Mouse (Mus musculus) v-Abl transformed pro-B cells (cell line): Measurements from ENCODE around the gene Ptprr.

Experiments used
- in situ Hi-C, 2 experiments: fragments of 400-800 bp; cut with MboI; formaldehyde crosslinking; loops; one replicate each; pipeline ENCODE4 v1.15.1; 2025; ENCODE audit not compliant: unreplicated experiment in 2 of 2

Ptprr gene

DNA sequence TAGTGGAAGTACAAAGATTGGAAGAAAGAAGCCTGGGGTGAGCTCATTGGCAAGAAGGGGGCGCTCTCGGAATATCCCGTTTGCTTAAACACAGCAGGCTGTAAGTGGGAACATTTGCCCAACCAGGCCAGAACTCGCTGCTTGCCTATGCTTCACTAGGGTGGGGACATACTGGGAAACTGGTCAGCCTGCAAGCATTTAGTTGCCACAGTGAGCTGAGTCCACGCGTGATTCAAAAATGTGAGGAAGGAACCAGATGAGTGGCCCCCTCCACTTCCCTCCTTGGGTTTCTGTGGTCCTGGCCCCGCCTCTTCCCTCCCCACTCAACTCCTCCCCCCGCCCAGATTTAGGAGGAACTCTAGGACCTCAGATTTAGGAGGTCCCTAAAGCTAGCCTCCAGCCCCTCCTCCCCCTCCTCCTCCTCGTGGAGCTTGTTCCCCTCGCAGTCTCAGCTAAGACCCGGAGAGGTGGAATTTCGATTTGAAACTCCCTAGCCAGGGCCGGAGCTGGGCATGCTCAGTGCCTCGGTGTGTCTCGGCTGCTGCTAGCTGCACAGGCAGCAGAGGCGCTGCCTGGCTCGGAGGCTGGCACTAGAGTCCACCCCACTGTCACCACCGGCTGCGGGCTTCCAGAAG is at the start of gene Ptprr:
Ptprr (plus strand) TSS at position 369 of the 635 bp plus-strand sequence.
- in situ Hi-C loops = no loop called here

GRCm38 (mm10) chr10:115976345-115976744 is 41.7 kb upstream of the Ptprr start:
- in situ Hi-C loops = no loop called here

DNA sequence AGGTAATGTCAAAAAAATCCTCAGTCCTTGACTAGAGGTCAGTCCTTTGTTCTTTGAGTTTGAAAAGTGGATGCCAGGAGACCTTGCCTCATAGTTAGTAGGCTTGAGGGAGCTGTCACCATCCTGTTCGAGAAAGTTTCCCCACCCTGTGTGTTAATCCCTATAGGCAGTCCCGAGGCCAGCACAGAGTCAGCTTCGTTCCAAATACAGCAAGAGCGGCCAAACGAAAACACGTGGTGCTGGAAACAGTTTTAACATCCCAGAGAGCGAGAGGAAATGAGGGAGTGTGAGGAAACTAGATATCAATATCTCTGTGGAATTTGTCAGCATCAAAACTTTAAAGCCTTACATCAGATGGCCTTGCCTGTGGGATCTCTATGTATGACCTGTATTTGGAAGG is 39.0 kb upstream of the Ptprr start:
- in situ Hi-C loops = no loop called here

- in situ Hi-C loops = no loop called here
These were observed 38.0 kb upstream of the Ptprr start for GRCm38 (mm10) chr10:115980018-115980417.

- in situ Hi-C loops = no loop called here
These were observed 33.7 kb upstream of the Ptprr start for GRCm38 (mm10) chr10:115984308-115984707.

DNA sequence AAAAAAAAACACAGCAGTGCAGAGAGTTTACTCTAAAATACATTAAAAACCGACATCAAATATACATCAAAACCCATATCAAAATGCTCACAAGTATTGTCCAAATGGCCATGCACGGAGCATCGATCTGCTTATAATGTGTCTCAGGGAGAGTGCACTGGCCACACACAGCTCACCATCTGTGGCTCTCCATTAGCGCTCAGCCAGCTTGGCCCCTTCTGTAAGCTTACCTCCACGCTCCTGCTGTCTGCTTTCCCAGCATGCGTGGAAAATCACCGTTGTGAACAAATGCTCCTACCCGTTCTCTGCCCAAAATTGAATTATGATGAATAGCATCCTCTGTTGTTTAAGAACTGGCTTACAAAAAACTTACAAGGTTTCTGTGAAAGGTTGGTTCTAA is 16.2 kb upstream of the Ptprr start:
- in situ Hi-C loops = no loop called here

DNA sequence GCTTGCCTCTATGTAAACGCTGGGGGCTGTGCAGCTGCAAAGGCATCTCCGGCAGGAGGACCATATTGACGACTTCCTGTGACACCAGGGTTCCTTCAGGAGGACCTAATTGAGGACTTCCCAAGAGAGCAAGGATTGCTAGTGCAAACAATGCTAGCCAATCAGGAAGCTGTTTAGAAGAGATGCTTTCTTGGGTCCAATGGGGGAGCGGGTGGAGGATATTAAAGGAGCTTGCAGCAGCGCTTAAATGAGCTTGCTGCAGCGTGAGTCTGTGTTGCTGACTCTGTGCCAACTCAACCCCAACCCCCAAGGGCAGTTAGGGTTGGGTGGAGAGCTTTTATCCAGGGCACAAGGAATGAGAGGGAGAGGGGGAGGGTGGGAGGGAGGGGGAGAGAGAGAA is 11.3 kb upstream of the Ptprr start:
- in situ Hi-C loops = no loop called here

GRCm38 (mm10) chr10:116018480-116018891 is 473 bp downstream of the Ptprr start:
- in situ Hi-C loops = no loop called here

GRCm38 (mm10) chr10:116019086-116019860 is 1.3 kb downstream of the Ptprr start:
- in situ Hi-C loops = no loop called here

- in situ Hi-C loops = no loop called here
These were observed 3.1 kb downstream of the Ptprr start for GRCm38 (mm10) chr10:116021081-116021480.

DNA sequence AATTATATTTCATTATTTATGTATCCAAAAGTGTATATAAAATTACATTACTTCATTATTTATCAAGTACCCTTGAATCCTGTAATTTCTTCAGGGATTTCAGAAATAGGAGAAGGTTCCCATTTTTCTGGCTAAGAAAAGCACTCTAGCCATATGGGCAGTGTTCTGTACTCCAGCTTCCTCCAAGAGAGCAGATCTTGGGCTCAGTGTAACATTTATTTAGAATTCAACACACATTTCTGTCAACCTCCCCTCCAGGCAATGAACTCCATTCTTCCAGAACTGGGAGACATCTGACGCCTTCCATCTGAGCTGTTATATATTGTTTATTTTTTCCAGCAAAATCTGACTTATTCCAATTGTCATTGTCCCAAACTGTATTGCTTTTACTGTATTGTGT is 20.1 kb downstream of the Ptprr start:
- in situ Hi-C loops = no loop called here

DNA sequence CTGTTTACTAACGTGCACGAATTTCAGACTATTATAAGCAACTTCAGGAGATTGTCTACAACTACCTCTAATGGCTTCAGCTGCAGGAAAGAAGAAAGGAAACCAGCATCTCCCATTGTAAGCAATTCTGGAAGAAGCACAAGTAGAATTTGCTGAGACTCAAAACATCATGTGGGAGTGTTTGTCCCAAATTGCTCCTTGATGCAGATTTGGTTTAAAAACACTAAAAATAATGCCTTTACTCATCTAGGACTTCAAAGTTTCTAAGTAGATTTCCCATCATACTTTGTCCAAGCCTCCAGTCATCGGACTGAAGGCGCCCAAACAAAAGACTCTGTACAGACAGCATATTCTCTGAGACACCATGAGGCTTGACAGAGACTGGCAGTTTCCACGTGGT is 57.9 kb downstream of the Ptprr start:
- in situ Hi-C loops = no loop called here

DNA sequence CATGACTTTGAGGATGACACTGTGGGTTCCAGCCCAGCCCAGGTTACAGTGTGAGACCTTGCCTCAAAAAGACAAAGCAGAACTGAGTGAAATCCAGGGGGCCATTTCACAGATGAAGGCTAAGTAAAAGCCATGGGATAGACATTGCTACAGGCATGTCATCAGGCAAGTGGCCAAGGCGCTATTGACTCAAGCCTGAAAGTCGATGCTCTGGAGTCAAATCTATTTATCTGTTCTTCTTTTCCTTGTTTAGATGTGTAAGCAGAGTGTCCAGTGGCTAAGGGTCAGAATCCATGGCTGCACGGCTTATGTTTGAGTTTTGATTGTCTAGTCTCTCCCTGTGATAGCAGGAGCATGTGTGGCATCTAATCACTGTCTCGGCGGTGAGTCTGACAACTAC is 60.6 kb downstream of the Ptprr start:
- in situ Hi-C loops = no loop called here

GRCm38 (mm10) chr10:116079396-116079795 is 61.4 kb downstream of the Ptprr start:
- in situ Hi-C loops = no loop called here

- in situ Hi-C loops = no loop called here
These were observed 62.8 kb downstream of the Ptprr start for GRCm38 (mm10) chr10:116080841-116081240.

- in situ Hi-C loops = no loop called here
These were observed 66.0 kb downstream of the Ptprr start for GRCm38 (mm10) chr10:116083965-116084364.

DNA sequence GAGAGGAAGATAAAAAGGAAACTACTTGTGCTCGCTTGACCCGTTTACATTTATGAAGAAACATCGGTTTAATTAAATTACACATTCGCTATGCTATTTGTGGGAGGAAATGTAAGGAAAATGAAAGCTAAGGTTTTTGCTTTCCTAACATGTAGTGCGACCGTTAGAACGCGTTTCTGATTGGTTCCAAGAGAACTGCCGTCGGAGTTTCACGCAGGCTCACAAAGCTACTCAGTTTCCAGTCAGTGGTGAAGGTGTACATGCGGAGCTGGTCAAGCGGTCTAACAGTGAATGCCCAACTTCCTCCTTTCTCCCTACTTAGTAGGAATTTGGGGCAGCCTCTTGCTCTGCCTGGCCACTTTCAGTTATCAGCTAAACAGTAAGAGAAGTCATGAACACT is 78.5 kb downstream of the Ptprr start:
- in situ Hi-C loops = no loop called here

DNA sequence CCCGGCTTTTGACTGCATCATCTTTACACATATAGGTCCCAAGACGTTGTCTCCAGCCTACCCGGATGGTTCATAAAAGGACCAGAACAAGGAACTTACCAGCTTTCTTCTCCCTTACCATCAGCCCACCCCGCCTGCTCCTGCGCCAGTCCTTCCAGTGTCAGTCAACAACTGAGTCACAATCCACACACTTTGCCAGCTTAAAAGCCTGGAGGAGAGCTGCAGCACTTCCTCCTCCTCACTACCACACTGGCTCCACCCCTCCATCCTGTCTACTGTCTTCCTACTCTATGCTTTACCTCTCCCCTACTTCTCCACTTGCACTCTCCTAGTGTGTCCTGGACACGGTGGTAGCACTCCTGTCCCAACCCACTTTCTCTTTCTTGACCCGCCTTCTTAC is 80.5 kb downstream of the Ptprr start:
- in situ Hi-C loops = no loop called here

DNA sequence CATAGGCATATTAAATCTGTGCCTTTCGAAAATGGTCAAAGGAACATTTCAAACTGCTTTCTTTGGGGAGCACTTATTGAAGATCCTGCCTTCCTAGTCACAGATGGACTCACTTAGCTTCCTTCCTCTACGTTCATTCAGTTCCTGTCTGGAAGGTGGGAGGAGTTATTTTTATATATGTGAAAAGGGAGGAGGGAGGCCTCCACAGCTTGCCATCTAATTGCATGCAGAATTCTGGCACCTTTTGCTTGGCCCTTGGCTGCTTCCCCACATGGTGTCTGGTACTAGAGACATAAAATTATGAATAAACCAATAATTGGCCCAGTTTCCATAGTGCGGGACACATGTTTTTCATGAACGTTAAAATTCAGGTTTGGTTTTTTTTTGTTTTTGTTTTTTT is 90.2 kb downstream of the Ptprr start:
- in situ Hi-C loops = no loop called here

DNA sequence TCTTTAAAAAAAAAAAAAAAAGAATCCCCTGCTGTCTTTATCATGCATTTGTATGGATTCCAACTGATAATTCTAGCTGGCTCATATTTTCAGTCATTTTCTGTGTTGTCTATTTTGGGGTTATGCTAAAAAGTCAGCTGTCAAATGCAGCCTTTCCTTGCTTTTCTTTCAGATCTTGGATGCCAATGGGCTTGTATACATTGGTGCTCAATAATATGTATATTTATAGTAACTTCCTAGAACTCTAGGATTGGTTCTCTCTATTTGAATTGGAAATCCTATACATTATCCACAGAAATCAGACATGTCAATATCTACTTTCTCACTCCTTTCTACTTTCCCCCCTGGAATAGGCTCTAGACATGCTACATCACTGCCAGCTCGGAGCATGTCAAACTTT is 90.7 kb downstream of the Ptprr start:
- in situ Hi-C loops = no loop called here

DNA sequence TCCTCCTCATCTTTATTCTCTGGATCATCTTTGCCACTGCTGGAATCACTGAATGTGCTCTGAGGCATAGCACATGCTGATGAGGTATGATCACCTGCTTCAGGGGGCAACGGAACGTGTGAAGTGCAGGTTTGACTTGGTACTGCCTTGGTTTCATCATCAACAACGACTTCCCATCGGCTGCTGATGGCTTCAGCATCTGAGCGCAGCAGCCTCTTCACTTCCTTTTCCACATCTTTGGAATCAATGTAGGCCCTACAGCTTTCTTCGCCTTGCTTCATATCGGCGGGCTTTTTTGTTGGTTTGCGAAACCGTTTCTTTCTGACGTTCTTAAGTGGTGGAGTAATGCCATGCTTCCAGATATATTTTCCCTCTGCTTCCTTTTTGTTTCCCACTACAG is 94.9 kb downstream of the Ptprr start:
- in situ Hi-C loops = no loop called here

- in situ Hi-C loops = no loop called here
These were observed 96.0 kb downstream of the Ptprr start, which contains the start of gene 4933416C03Rik for GRCm38 (mm10) chr10:116113867-116114474. 4933416C03Rik (minus strand) TSS chr10:116113917.
